Mouse (Mus musculus) urinary bladder, postnatal 14 days (tissue): ENCODE data around the gene Ap3s2.
A peak's percentile ranks its signal among the peaks of the same experiment; 100 is the strongest.

Experiments
- DNase-seq: peaks from one replicate; pipeline ENCODE4 v3.0.0; 2021; ENCODE audit warnings: low spot score

Gene Ap3s2

GRCm38 (mm10) chr7:79920344-79920983, at the start of gene Ap3s2:
TSS of gene Ap3s2 (minus strand) at chr7:79920649.
- peak; percentile 84 for DNase-seq

- DNase-seq: no peak
Measured at GRCm38 (mm10) chr7:79968326-79968725, 47.9 kb upstream of the Ap3s2 start.

DNA sequence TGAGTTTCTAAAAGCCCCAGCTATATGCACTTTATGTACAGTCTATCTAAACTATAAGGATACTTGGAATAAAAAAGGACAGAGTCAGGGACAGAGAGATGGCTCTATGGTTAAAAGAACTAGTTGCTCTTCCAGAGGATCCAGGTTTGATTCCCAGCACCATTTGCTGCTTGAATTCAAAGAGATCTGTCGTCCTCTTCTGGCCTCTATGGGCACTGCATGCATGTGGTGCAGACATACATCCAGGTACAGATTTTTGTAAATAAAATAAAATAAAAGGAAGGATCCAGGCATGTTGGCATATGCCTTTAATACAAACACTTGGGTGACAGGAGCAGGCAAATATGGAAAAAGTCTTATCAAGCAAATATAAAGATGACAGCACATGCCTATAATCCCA, 41.2 kb upstream of the Ap3s2 start:
- DNase-seq: no peak

GRCm38 (mm10) chr7:79956131-79956530, 35.7 kb upstream of the Ap3s2 start:
- DNase-seq: no peak

DNA sequence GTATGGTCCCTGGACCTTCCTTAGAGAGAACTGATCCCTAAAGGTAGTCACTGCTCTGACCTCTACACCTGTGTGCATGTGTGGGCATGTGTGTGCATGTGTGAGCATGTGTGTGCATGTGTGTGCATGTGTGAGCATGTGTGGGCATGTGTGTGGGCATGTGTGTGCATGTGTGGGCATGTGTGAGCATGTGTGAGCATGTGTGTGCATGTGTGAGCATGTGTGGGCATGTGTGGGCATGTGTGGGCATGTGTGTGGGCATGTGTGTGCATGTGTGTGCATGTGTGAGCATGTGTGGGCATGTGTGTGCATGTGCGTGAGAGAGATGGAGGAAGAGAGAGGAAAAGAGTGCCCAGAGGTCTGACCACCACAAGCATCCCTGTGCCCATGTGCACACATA, 34.4 kb upstream of the Ap3s2 start:
- DNase-seq: no peak

GRCm38 (mm10) chr7:79951038-79951437, 30.6 kb upstream of the Ap3s2 start:
- no peak for DNase-seq

DNA sequence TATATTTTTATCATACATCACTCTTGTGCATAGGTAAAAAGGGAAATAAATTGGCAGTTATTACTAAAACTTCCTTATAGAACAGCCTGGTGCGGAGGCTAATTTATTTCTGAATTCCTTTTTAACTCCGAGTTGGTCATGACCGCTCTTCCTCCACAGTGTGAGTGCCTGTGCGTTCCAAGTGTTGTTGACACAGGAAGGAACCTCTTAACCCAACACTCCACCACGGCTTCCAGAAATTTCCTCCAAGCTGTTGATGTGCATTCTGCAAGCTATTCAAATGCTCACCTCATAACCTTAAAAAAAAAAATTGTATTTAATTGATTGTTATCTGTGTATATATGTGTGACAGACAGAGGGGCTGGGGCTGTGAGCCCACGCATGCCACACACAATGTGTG, 29.8 kb upstream of the Ap3s2 start:
- DNase-seq: no peak

- DNase-seq: peak; percentile 46
Measured at GRCm38 (mm10) chr7:79935511-79936205, 15.2 kb upstream of the Ap3s2 start.

GRCm38 (mm10) chr7:79934862-79935510, 14.5 kb upstream of the Ap3s2 start, which contains the start of gene Arpin:
TSS of gene Arpin (minus strand) at chr7:79935359.
- peak; percentile 77 for DNase-seq

DNA sequence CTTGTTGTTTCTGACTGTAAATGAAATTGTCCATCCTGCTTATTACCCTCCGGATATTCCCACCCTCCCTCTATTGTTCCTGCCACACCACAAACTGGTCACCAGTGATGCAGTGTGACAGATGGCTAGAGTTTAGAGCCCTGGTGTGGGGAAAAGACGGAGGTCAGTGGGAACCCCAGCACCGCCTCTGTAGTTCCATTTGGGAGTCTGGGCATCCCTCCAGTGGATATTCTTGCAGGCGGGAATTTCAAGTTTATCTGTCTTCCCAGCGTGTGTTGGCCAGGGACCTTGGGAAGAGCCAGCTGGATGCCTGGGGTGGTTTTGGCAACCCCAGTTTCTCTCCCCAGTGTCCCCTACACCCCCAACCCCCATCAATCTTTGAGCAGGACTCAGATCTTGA, 14.0 kb upstream of the Ap3s2 start:
- peak; percentile 12 for DNase-seq

- no peak for DNase-seq
Measured at GRCm38 (mm10) chr7:79928516-79929052, 8.1 kb upstream of the Ap3s2 start.

GRCm38 (mm10) chr7:79914556-79914955, 5.9 kb downstream of the Ap3s2 start:
- no peak for DNase-seq

- DNase-seq: no peak
Measured at GRCm38 (mm10) chr7:79907356-79907755, 13.1 kb downstream of the Ap3s2 start.

GRCm38 (mm10) chr7:79906914-79907313, 13.5 kb downstream of the Ap3s2 start:
- no peak for DNase-seq

GRCm38 (mm10) chr7:79905193-79905592, 15.3 kb downstream of the Ap3s2 start:
- DNase-seq: no peak

GRCm38 (mm10) chr7:79903160-79903792, 17.2 kb downstream of the Ap3s2 start:
- no peak for DNase-seq

DNA sequence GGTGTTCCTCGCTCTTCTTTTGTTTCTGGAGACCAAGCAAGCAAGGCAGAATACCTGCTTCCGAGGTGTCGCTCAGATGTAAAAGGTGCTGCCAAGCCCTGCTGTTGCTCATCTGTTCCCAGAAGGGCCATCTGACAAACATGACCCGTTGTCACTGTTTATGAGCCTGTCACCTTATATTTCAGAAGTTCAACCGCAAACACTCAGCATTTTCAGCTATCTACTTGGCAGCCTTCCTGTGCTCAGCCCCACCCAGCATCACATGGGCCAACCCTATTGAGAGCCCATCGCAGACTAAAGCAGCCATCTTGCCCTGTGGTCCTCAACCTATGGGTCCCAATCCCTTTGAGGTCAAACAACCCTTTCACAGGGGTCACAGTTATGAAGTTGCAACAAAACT, 19.7 kb downstream of the Ap3s2 start:
- DNase-seq: no peak

GRCm38 (mm10) chr7:79895225-79895624, 25.2 kb downstream of the Ap3s2 start:
- DNase-seq: no peak

GRCm38 (mm10) chr7:79894790-79895189, 25.7 kb downstream of the Ap3s2 start:
- DNase-seq: no peak

- DNase-seq: no peak
Measured at GRCm38 (mm10) chr7:79892576-79893428, 27.6 kb downstream of the Ap3s2 start.

GRCm38 (mm10) chr7:79890436-79891221, 29.8 kb downstream of the Ap3s2 start:
- DNase-seq: no peak
